Mouse (Mus musculus) heart, postnatal 4 days (tissue): ENCODE results near the gene Polr2a. TPM values are rescaled to one million over a fixed set of nuclear protein-coding genes. Genes with fewer than 3 reads are reported as not detected.

Source experiments
- total RNA-seq, 2 experiments: library from RNA; stranded (reverse); gene quantifications; 2 replicates each; pipeline ENCODE4 v1.2.3; 2021

Polr2a gene
- total RNA-seq, 2 experiments from 2014 or later: 53.7 TPM

Other genes with a start within 250 kb of the Polr2a start
- under 1 TPM; 0.20 to 0.50 TPM for gene Dnah2, start 209.5 kb downstream of the Polr2a start, total RNA-seq
- 100 to 1,000 TPM in 1 of 2 experiments, 10 to 100 TPM in 1; 98.5 to 117 TPM for gene Efnb3, start 198.4 kb downstream of the Polr2a start, total RNA-seq
- 1 to 10 TPM; 5.8 to 7.0 TPM for gene Wrap53, start 178.4 kb downstream of the Polr2a start, total RNA-seq
- gene Trp53, start 178.3 kb downstream of the Polr2a start, total RNA-seq: 10 to 100 TPM; 41.6 to 46.1 TPM
- gene Atp1b2, start 152.7 kb downstream of the Polr2a start, total RNA-seq: 10 to 100 TPM; 27.0 to 29.1 TPM
- not detected for gene Shbg, start 140.7 kb downstream of the Polr2a start, total RNA-seq
- 1 to 10 TPM; 5.3 to 6.7 TPM for gene Sat2, start 136.6 kb downstream of the Polr2a start, total RNA-seq
- 10 to 100 TPM; 81.4 to 83.6 TPM for gene Fxr2, start 125.6 kb downstream of the Polr2a start, total RNA-seq
- not detected for gene Sox15, start 103.3 kb downstream of the Polr2a start, total RNA-seq
- 10 to 100 TPM; 34.3 to 36.3 TPM for gene Mpdu1, start 96.0 kb downstream of the Polr2a start, total RNA-seq
- 1 to 10 TPM; 4.0 to 6.0 TPM for gene Cd68, start 92.5 kb downstream of the Polr2a start, total RNA-seq
- gene Eif4a1, start 86.2 kb downstream of the Polr2a start, total RNA-seq: 100 to 1,000 TPM; 535 to 537 TPM
- gene Senp3, start 76.6 kb downstream of the Polr2a start, total RNA-seq: 10 to 100 TPM; 58.0 to 61.3 TPM
- gene Tnfsf13, start 72.9 kb downstream of the Polr2a start, total RNA-seq: 1 to 10 TPM; 2.3 to 2.6 TPM
- 10 to 100 TPM; 13.7 to 16.4 TPM for gene Tnfsf12, start 62.8 kb downstream of the Polr2a start, total RNA-seq
- gene Tnfsfm13, start 62.5 kb downstream of the Polr2a start, total RNA-seq: 1 to 10 TPM; 1.9 to 3.0 TPM
- not detected for gene Slc35g3, start 3.3 kb upstream of the Polr2a start, total RNA-seq
- gene Zbtb4, start 7.3 kb upstream of the Polr2a start, total RNA-seq: 10 to 100 TPM; 34.1 to 36.8 TPM
- gene Chrnb1, start 37.3 kb upstream of the Polr2a start, total RNA-seq: 1 to 10 TPM; 3.1 to 5.1 TPM
- gene Fgf11, start 43.2 kb upstream of the Polr2a start, total RNA-seq: 1 to 10 TPM; 3.1 to 3.7 TPM
- gene Tmem102, start 47.0 kb upstream of the Polr2a start, total RNA-seq: under 1 TPM; 0.60 to 0.92 TPM
- not detected for gene Gm39566, start 56.7 kb upstream of the Polr2a start, total RNA-seq
- gene Spem2, start 59.8 kb upstream of the Polr2a start, total RNA-seq: not detected
- gene Spem1, start 63.5 kb upstream of the Polr2a start, total RNA-seq: not detected
- gene Nlgn2, start 79.1 kb upstream of the Polr2a start, total RNA-seq: 10 to 100 TPM; 11.0 to 11.6 TPM
- gene Tmem256, start 79.9 kb upstream of the Polr2a start, total RNA-seq: 100 to 1,000 TPM; 143 to 166 TPM
- gene Plscr3, start 87.7 kb upstream of the Polr2a start, total RNA-seq: 10 to 100 TPM; 59.7 to 59.9 TPM
- not detected for gene Tnk1, start 100.1 kb upstream of the Polr2a start, total RNA-seq
- not detected for gene Tmem95, start 119.4 kb upstream of the Polr2a start, total RNA-seq
- 1 to 10 TPM; 3.3 TPM for gene Kctd11, start 122.8 kb upstream of the Polr2a start, total RNA-seq
- 1 to 10 TPM; 2.8 to 3.2 TPM for gene Acap1, start 136.9 kb upstream of the Polr2a start, total RNA-seq
- 1 to 10 TPM; 5.2 to 6.2 TPM for gene 2810408A11Rik, start 142.3 kb upstream of the Polr2a start, total RNA-seq
- 10 to 100 TPM; 45.8 to 48.5 TPM for gene Neurl4, start 142.4 kb upstream of the Polr2a start, total RNA-seq
- gene Gps2, start 155.3 kb upstream of the Polr2a start, total RNA-seq: 10 to 100 TPM; 29.6 to 33.0 TPM
- gene Eif5a, start 163.3 kb upstream of the Polr2a start, total RNA-seq: 100 to 1,000 TPM; 550 to 556 TPM
- 10 to 100 TPM; 24.8 to 35.7 TPM for gene Ybx2, start 177.2 kb upstream of the Polr2a start, total RNA-seq
- gene Slc2a4, start 189.6 kb upstream of the Polr2a start, total RNA-seq: 100 to 1,000 TPM in 1 of 2 experiments, 10 to 100 TPM in 1; 97.9 to 101 TPM
- gene Cldn7, start 206.1 kb upstream of the Polr2a start, total RNA-seq: under 1 TPM in 1 of 2 experiments, not detected in 1; 0.76 TPM
- 100 to 1,000 TPM; 132 to 144 TPM for gene Ctdnep1, start 222.5 kb upstream of the Polr2a start, total RNA-seq
- 10 to 100 TPM; 63.1 to 64.6 TPM for gene Elp5, start 223.9 kb upstream of the Polr2a start, total RNA-seq
- gene Gabarap, start 232.5 kb upstream of the Polr2a start, total RNA-seq: 100 to 1,000 TPM; 271 TPM
- gene Phf23, start 237.1 kb upstream of the Polr2a start, total RNA-seq: 10 to 100 TPM; 25.0 to 30.3 TPM
- gene Dvl2, start 242.0 kb upstream of the Polr2a start, total RNA-seq: 10 to 100 TPM; 13.1 to 14.0 TPM